Mouse (Mus musculus) mammary gland, adult 2 months (tissue): ENCODE data around the gene Gm29554. TPM values are rescaled to one million over a fixed set of nuclear protein-coding genes. Genes with fewer than 3 reads are reported as not detected.

Source experiments
- polyA plus RNA-seq: library from polyadenylated mRNA; depleted of rRNA; stranded (reverse); fragments of >200 nt; gene quantifications from 2 replicates; pipeline ENCODE4 v1.2.3, GENCODE M21; 2012; ENCODE audit warnings: low replicate concordance; rRNA removed

The Gm29554 gene
- not detected in 2 replicates for polyA plus RNA-seq

GRCm38 (mm10) chrY:12273632-12274031 is at the start of gene Gm29554:
Gene Gm29554, plus strand, starts transcription at chrY:12273932.

Other genes starting within 250 kb of the Gm29554 start
- not detected in 2 replicates for gene Gm20812, start 108.0 kb downstream of the Gm29554 start, polyA plus RNA-seq